Mouse (Mus musculus): ENCODE data around the gene Ofd1.

Ofd1 gene

DNA sequence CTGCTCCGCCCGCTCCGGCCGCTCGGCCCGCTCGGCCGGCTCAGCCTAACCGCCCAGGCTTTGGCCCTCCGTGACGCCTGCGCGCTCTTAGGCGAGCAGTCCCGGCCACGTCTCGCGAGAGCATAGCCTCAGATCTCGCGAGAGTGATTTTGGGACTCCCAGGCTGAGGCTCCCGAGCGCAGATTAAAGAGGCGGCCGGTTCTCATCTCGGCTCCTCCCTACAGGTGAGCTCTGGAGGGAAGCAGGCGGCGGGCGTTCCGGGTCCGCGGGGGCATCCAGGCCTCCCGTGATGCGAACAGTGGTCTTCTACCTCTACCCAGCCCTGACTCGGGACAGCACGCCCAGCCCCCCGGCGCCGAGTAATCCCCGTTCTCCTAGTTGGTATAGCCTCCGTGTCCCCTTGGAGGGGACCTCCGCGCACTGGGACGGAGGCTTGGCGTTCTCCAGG, at the start of gene Ofd1:
TSS of gene Ofd1 (minus strand) at position 89 of the 448 bp plus-strand sequence.
- in situ Hi-C loops (cut with MboI; ENCODE audit: low sequenced_read_pairs) = no loop called here

DNA sequence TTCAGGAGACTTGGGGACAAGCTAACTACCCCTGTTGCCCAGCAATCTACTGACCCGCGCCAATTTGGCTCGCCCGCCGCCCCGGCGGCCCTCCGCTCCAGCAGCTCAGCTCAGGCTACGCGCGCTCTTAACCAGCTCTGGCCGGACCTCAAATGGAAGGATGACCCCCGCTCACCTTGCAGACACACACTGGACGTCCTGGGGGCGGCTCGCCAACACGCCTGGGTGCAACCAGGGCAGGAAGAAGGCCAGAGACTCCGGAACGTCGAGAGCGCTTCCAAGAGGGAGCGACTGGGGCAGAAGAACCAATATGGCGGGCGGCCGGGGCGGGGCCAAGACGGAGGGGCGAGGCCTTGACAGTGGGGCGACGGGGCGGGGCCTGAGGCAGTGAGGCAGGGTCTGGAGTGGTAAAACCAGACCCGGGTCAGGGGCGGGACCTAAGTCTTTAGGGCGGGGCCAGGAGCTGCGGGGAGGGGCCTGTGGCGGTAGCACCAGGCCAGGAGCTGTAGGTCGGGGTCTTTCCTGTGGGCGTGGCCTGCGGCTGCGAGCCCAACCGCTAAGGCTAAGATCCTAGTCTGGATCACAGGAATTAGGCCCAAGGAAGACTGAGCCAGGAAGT, 39.0 kb upstream of the Ofd1 start, which contains the start of gene Rab9:
TSS of gene Rab9 (minus strand) at position 503 of the 619 bp plus-strand sequence.
- in situ Hi-C loops (cut with MboI; ENCODE audit: low sequenced_read_pairs) = no loop called here

DNA sequence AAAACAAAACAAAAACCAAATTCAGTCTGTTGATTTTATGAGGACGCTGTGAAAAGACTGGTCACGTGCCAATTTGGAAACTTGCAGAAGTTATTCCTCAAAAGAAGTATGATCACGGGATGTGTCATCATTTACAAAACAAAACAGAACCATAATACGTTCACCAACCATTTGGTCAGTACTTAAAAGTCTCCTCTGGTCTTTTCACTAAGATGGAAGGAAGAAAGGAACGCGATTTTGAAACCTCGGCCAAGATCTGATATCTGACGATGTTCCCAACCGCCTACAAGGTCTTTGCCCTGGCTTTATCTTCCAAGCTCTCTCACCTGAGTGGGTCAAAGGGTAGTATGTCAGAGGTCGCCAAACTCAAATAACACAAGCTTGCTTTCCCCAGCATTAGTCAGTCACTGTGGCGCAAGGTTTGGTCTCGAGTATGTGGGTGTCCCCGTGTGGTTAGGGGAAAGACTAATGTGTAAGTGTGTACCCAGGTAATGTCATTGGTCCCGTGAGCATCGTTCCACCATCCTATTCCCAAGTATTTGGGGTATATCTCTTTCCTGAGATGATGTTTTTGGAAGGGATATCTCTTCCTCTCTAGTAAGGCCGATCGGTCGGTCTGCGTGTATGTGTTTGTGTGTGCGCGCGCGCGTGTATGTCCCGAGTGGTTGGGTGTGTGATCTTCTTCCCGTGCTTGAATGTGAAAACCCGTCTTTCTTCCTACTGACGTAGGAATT, 38.3 kb upstream of the Ofd1 start:
- in situ Hi-C loops (cut with MboI; ENCODE audit: low sequenced_read_pairs) = no loop called here

DNA sequence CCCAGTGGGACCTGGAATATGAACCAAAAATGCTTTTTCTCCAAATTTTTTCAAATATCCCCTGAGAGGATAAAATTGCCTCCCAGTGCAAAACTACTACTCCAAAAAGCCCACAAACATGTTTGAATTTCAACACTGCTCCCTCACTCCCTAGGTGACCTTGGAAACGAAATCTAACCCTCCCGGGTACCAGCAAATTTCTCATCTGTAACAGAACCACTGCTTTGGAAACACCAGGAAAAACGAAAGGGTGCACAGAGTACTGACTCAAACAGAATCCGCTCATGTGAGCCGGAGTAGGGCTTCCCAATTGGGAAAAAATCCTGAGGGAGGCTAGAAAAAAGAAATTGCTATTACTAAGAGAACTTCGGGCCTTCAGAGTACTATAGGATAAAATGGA, 36.9 kb upstream of the Ofd1 start:
- in situ Hi-C loops (cut with MboI; ENCODE audit: low sequenced_read_pairs) = no loop called here

DNA sequence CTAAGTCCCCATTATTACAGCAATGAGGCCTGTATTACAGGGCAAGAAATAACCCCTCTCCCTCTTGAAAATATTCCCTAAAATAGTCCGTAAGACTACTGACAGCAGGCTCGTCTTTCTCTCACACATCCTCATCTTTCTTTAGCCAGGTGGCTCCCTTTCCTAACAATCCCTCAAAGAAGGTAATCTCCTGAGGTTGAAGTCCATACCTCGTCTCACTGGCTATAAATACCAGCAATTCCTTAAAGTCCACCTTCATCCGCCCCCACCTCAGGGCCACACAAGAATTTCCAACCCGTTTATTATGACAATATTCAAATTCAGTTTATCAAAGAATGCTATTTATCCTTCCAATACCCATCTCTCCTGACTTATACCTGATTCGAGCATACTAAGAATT, 32.1 kb upstream of the Ofd1 start:
- in situ Hi-C loops (cut with MboI; ENCODE audit: low sequenced_read_pairs) = no loop called here

DNA sequence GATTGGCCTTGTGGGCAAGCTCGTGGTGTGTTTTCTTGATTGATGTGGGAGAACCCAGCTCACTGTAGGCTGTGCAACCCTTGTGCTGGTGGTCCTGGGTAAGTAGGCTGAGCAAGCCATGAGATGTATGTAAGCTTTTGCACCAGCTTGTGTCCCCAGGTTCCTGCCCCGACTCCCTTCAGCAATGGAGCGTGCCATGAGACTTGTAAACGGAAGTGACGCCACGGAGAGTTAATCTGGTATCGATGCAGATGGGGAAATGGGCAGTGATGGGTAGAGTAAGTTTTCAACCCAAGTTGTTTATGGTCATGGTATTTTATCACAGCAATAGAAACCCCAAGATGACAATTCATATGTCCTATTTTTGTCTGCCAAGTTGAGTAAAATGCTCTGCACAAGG, 27.8 kb upstream of the Ofd1 start:
- in situ Hi-C loops (cut with MboI; ENCODE audit: low sequenced_read_pairs) = no loop called here

DNA sequence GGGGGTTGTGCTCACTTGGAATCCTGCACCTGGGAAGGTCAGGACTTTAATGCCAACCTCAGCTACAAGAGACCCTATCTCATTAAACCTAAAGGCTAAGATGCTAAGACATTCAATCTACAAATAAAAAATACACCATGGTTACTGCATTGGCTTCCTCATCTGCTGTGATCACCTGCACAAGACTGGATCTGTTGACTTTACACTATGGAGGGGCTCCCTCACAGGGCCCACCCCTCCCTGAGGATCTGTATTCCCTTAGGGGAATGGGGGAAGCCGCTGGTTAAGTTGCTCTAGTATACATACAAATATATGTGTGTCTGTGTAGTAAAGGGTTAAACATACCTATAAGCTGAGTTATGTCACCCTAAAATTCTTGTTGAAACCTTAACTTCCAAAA, 15.0 kb upstream of the Ofd1 start:
- in situ Hi-C loops (cut with MboI; ENCODE audit: low sequenced_read_pairs) = no loop called here

DNA sequence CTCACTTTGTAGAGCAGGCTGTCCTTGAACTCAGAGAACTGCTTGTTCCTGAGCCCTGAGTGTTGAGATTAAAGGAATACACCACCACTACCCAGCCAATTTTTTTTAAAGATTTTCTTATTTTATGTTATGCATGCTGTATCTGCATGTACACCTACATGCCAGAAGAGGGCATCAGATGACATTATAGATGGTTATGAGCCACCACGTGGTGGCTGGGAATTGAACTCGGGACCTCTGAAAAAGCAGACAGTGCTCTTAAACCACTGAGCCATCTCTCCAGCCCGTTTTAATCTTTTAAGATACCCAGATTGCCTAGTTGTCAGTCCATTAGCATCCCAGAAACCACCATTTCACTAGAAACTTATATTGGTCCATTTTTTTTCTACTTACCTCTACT, 13.8 kb upstream of the Ofd1 start:
- in situ Hi-C loops (cut with MboI; ENCODE audit: low sequenced_read_pairs) = no loop called here

DNA sequence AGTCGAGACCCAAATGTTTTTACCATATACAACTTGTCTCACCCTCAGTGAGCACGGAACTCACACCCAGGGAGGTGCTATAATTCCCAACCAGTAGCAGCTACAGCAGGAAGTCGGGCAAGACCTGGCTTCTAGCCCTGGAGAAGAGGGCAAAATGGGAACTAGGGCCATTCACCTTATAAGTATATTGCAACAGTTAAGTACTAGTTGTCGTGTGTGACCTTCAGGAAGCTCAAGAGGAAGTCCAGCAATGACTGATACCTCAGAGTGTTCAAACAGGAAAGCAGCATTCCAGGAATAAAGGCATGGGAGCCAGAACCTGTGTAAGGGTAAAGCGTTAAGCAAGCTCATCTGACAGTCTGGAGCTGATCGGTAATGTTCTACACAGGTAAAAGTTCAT, 13.0 kb upstream of the Ofd1 start:
- in situ Hi-C loops (cut with MboI; ENCODE audit: low sequenced_read_pairs) = no loop called here

DNA sequence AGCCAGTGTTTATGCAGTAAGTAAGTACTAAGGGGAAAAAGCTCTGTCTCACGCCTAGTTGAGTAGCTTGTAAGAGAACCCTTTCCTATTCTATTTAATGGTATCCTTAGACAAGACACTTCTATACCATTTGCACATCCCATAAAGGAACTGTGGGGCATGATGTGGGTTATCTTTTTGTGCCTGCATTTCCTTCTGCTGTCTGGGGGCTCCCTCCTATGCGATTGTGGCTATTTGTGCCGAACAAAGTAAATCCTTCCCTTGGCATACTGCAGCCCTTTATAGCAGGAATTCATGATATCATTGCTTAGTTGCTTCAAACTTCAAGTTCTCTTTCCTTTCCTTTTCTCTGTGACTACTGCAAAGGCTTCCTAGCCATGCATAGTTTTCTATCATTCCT, 4.0 kb upstream of the Ofd1 start:
- in situ Hi-C loops (cut with MboI; ENCODE audit: low sequenced_read_pairs) = no loop called here

DNA sequence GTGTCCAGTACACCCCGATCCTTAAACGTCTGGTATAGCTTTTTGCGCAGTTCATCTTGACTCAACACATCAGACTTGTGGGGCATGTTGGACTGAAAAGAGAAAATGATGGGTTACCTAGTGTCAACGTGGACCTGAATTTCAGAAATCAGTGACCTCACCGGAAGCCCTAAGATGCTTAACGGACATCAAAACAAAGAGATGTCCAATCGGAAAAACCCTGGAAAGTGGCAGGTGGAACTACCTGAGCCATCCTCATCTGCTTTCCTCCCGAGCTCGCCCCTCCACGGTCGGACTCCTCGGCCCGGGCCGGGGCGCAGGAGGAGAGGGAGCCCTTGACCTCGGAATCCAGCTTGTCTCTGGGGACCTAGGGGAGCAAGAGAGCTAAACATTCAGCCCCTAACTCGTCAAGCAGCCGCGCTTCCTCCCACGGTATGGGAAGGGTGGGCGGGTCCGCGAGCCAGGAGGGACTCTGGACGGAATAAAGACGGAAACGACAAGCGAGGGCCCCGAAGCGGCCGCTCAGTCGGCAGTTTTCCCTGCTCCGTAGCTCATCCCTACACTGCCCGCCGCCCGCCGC, 378 bp downstream of the Ofd1 start, which contains the start of gene Trappc2:
TSS of gene Trappc2 (plus strand) at position 539 of the 580 bp plus-strand sequence.
- in situ Hi-C loops (cut with MboI; ENCODE audit: low sequenced_read_pairs) = no loop called here

DNA sequence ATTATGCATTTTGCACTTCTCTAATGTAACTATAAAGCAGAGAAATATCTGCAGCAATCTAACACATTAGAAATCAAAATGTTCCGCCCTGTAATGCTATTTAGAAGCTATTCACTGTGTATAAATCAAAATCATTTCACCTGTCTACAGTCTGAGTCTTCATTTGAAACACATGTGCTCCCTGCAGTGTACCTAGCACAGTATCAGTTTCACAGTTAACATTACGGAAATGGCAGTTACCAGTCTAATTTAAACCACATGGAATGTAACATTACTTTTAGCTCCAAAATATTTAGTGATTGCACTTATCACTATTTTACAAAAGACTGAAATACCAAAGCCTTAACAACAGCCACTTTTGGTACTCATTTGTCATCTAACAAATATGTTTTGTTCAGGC, 5.7 kb downstream of the Ofd1 start:
- in situ Hi-C loops (cut with MboI; ENCODE audit: low sequenced_read_pairs) = no loop called here

DNA sequence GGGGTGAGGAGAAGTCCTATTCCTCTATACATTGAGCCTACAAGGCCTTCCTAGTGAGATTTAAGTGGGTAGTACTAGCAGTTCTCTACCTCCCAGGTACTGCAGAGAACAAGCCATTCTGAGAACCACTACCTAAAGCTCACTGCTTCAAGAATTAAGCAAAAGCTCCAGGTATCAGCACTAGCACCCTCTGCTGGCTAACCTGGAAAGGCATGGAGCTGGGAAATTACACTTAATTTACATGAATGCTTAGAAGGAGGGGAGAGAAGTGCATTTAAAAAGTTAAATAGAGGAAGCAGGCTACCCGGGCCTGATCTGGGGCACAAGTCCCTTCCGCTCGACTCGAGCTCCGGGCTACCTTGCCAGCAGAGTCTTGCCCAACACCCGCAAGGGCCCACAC, 24.3 kb downstream of the Ofd1 start:
- in situ Hi-C loops (cut with MboI; ENCODE audit: low sequenced_read_pairs) = no loop called here

DNA sequence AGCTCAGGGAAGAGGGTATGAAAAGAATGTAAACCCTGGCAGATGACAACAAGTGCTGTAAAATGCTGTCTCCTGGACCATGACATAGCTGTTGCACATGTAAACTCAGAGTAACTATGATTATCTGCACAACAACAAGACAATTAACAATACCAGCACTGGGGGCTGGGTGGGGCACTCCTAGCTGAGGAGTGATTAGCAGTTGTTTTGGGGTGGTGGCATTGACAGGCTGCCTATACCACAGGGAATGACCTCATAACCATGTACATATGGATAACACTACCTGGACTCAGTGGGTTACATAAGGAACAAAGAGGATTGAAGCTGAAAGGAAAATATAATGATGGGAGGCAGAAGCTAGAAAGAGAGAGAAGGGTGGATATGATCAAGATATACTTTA, 32.6 kb downstream of the Ofd1 start:
- in situ Hi-C loops (cut with MboI; ENCODE audit: low sequenced_read_pairs) = no loop called here

DNA sequence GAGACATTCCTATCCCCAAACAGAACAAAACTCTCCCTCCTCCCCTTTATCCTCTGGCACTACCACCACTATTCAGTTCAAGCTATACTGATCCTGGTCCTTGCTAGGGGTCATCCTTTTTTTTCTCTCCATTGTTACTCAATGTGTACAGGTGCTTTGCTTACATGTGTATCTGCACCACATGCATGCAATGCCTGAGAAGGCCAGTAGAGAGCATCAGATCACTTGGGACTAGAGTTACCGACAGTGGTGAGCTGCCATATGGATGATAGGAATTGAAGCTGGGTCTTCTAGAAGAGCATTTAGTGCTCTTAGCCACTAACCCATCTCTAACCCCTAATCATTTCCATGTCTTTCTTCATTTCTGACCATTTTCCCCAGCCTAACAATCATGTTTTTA, 46.8 kb downstream of the Ofd1 start:
- in situ Hi-C loops (cut with MboI; ENCODE audit: low sequenced_read_pairs) = no loop called here

DNA sequence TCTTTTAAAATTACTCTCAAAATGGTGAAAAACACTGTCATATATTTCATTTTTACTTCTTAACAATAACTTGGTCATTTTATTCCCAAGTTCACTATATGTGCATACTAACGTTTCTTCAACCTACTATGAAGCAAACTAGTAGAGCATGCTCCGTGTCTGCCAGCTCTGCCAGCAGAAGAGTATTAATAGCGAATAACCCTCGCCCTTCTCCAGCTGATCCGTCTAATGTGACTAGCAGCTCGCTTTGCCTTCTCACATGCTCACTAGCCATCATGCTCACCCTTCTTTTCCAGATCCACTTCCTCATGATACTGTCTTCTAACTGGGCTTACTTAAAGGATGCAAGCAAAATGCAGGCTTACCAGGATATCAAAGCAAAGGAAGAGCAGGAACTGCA, 53.8 kb downstream of the Ofd1 start:
- in situ Hi-C loops (cut with MboI; ENCODE audit: low sequenced_read_pairs) = no loop called here

DNA sequence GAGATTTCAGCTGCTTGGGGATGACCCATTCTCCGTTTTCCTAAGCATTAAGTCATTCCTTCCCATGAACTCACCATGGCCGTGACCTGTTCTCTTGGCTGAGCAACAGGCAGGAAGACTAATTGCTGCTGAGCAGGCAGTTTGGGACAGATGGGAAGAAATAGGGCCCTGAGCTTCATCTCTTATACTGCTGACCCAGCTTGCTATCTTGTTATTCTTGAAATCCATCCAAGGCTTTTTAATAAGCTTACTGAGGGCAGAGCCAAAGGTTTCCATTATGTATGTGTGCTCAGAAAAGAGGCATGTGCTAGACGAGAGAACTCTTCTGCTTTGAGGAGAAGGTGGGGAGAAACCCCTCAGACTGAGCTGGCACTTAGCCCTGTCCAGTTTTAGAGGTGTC, 55.6 kb downstream of the Ofd1 start:
- in situ Hi-C loops (cut with MboI; ENCODE audit: low sequenced_read_pairs) = no loop called here

DNA sequence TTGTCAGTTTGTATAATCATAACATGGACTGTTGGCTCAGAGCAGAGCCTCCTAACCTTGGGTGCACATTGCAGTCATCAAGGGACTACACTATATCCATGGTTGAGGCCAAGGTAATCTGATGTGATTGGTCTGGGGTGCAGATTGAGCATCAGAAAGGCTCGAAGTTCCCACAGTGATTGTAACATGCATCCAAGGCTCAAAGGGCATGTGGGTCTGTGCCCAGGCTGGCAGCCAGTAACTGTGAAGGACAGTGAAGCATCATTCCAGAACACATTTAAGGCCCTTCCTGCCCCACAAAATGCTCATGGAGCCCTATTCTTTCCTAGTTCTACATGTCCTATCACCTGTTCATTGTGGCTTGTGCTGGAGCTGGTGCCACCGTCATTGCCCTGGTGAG, 56.9 kb downstream of the Ofd1 start:
- in situ Hi-C loops (cut with MboI; ENCODE audit: low sequenced_read_pairs) = no loop called here

DNA sequence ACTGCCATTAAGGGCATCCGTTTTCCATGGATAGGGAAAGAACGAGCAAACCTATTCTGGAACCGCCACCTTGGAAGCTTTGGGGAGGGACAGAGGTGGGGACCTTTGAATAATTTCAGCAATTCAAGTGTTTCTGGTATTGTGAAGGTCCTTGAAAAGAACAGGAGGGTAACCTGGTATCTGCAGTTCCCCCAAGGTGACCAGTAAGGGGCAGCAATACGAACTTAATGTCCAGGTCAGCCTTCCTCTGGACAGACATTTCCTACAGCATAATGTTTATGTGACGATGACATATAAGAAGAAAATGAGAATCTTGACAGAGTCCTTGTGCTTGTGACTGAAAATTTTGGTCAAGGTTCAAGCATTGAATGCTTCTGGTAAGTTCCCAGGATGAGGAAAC, 61.9 kb downstream of the Ofd1 start:
- in situ Hi-C loops (cut with MboI; ENCODE audit: low sequenced_read_pairs) = no loop called here

DNA sequence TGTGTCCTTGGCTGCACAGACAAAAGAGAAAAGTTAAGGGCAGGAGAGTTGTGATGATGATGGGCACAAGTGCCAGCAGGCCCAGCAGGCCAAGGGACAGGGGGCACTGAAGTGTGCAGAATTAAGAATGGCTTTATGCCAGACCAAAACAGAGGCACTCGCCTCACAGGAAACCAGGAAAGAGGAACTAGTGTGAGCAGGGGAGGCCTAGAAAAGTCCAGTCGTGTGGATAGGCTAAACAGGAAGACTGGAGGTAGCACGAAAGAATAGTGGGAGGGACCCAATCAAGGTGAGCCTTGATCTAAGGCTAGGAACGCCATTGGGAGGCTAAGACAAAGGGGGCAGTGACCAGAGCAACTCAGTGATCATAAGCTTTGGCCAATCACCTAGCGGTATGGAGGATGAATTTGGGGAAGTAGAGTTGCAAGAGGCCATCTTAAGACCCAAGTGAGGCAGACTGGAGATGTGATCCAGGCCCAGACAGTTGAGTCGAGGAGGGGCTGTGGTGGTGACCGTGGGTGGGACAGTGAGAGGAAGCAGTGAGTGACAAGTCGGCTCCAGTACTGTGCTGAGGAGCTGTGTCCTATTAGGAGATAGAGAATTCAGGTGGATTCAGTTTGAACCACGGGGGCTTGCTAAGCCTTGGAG, 63.7 kb downstream of the Ofd1 start:
- in situ Hi-C loops (cut with MboI; ENCODE audit: low sequenced_read_pairs) = no loop called here

DNA sequence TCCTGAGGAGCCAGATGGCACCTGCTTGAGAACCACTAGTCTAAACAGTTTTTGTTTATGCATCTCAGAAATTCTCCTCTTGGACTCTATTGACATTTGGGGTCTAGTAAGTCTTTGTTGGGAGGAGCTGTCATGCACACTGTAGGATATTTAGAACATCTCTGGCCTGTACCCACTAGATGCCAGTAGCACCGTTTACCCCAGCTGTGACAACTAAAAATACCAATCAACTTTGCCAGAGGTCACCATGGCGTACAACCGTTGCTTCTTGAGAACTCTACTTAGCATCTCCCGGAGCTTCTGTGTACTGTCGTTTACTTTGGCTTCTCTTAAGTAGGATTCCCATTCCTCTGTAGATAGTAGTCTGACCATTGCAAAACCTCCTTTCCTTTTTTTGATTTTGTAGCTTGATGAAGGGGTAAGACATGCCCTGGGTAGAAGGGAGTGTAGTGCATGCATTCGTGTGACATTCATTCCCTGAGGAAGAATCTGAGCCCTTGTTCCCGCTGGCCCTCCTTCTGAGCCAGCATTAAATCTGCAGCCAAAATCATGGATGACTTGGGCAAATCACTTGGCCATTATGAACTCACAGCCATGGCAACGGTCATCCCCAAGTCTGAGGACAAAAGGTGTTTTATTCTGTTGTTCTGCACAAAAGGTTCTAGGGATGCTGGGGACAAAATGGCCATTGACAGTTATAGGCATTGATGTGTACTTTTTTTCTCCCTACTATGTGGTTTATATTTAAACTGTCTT, 74.9 kb downstream of the Ofd1 start:
- in situ Hi-C loops (cut with MboI; ENCODE audit: low sequenced_read_pairs) = loop anchor here (25.0 kb wide), 1 partner anchor 178 kb away; no protein-coding TSS in a partner anchor
